21 mouse cellular contexts compared by ENCODE assay signal in genomic region chr2:142764276-142764675, GRCm38 (mm10).
DNase-seq lines count a peak whose midpoint lies in the region; TF ChIP-seq lines count a peak whose summit lies in the region.
"Had no signal": no experiment of that assay in that cellular context is flagged by ENCODE, and none has a peak within 500 bp of the region (broad histone marks: within the 10 kb centered on the region; RNA-seq: fewer than 3 reads in every experiment).

No protein-coding gene starts in this region.

- DNase-seq in left cerebral cortex, adult 2 months (ENCODE audit: extremely low spot score in 1 of 2, low spot score in 2 of 2): no peak
- no peak for DNase-seq in left cerebral cortex, postnatal 4 days
- DNase-seq in Muller cell, postnatal 12 days (ENCODE audit: inconsistent ontology term): peak; percentile 9
- no peak for DNase-seq in left cerebral cortex, postnatal 25 days (ENCODE audit: low spot score in 2 of 2)
- no peak for DNase-seq in heart, postnatal 36 days
- DNase-seq: adrenal gland, postnatal 10 days; adrenal gland, postnatal 36 days; cerebellum, adult 18-20 months; cerebellum, adult 9-10 months; cerebellum, postnatal 14 days; forebrain, postnatal 0 days; gastrocnemius, adult 2 months; gastrocnemius, postnatal 14 days; heart, adult 11 months; heart, postnatal 14 days; kidney, adult 11 months had no signal

- peak overlapping the region; percentile 44; the same call in 1 of the 2 replicates for H3K27ac ChIP-seq in left cerebral cortex, adult 2 months
- peak overlapping the region; percentile 25; the same call in 1 of the 2 replicates for H3K27ac ChIP-seq in macrophage
- H3K27ac ChIP-seq: gastrocnemius, adult 2 months; heart, embryonic 10.5 days; heart, embryonic 13.5 days; hindbrain, embryonic 12.5 days; intestine, embryonic 15.5 days had no signal

- H3K79me2 ChIP-seq in macrophage (ENCODE audit: inconsistent target): no peaks in the 10 kb centered on the region

- H3K4me3 ChIP-seq in left cerebral cortex, adult 2 months: no peak overlapping the region
- no peak overlapping the region for H3K4me3 ChIP-seq in macrophage (ENCODE audit: inconsistent target)
- H3K4me3 ChIP-seq: gastrocnemius, adult 2 months; heart, embryonic 10.5 days; heart, embryonic 13.5 days; hindbrain, embryonic 12.5 days; intestine, embryonic 15.5 days had no signal

- WGBS in macrophage (ENCODE audit: missing documents): 13% methylated on average over 1 of the region's 2 CpGs

- intact Hi-C loops in left cerebral cortex, adult 2 months (cut with DNase I): no loop called here
- intact Hi-C loops in left cerebral cortex, postnatal 4 days (cut with DNase I): no loop called here
- intact Hi-C loops in left cerebral cortex, postnatal 25 days (cut with DNase I): no loop called here
- intact Hi-C loops in heart, postnatal 36 days (cut with DNase I): no loop called here

- no peak for TF ChIP-seq CTCF in left cerebral cortex, adult 2 months (IDR thresholded peaks at IDR 0.05)

- no peaks in the 10 kb centered on the region for H3K36me3 ChIP-seq in macrophage (ENCODE audit: inconsistent target)
- H3K36me3 ChIP-seq: heart, embryonic 10.5 days; heart, embryonic 13.5 days; hindbrain, embryonic 12.5 days; intestine, embryonic 15.5 days had no signal
